Mouse (Mus musculus) right cerebral cortex, postnatal 25 days (tissue): Measurements from ENCODE around the gene Adh7.

Experiments used
- DNase-seq: peaks from one replicate; pipeline ENCODE4 v3.0.0; 2022

Adh7 gene

GRCm38 (mm10) chr3:138255780-138256550 lies 38.4 kb downstream of the Adh7 start:
- DNase-seq = no peak

GRCm38 (mm10) chr3:138260721-138261669 lies 43.4 kb downstream of the Adh7 start, which contains the start of gene Adh1:
Gene Adh1, plus strand, starts transcription at chr3:138260991.
- no peak for DNase-seq

GRCm38 (mm10) chr3:138262568-138262967 lies 45.0 kb downstream of the Adh7 start:
- no peak for DNase-seq

- DNase-seq = no peak
These were observed 45.8 kb downstream of the Adh7 start for GRCm38 (mm10) chr3:138263154-138263930.

- DNase-seq = no peak
These were observed 47.1 kb downstream of the Adh7 start for GRCm38 (mm10) chr3:138264648-138265047.

GRCm38 (mm10) chr3:138270507-138270906 lies 52.9 kb downstream of the Adh7 start:
- no peak for DNase-seq

- no peak for DNase-seq
These were observed 53.7 kb downstream of the Adh7 start for GRCm38 (mm10) chr3:138271297-138271696.

GRCm38 (mm10) chr3:138273080-138273479 lies 55.5 kb downstream of the Adh7 start:
- no peak for DNase-seq

GRCm38 (mm10) chr3:138275100-138275499 lies 57.5 kb downstream of the Adh7 start:
- DNase-seq = no peak

GRCm38 (mm10) chr3:138282556-138282955 lies 65.0 kb downstream of the Adh7 start:
- no peak for DNase-seq
